Mouse (Mus musculus): Measurements from ENCODE around the gene Olfr1396. TPM values are rescaled to one million over a fixed set of nuclear protein-coding genes. Genes with fewer than 3 reads are reported as not detected.
A peak's percentile ranks its signal among the peaks of the same experiment; 100 is the strongest.
"Not testable (repeated sequence)": the region's sequence is repeated elsewhere in the genome, so short reads cannot be mapped to it uniquely, and the experiment has no call there.

Gene Olfr1396
- polyA plus RNA-seq, 1 experiment from 2014 or later = not detected

- peak overlapping the region; percentile 31 for H3K4me2 ChIP-seq
- 45% methylated on average over 22 of the region's 22 CpGs for WGBS
- no peak overlapping the region for H3K9ac ChIP-seq
- no peak for ATAC-seq (ENCODE audit: low FRiP score)
- no peaks in the 10 kb centered on the region for H3K27me3 ChIP-seq
- no peak overlapping the region for H3K27ac ChIP-seq
- 0 out of 2 replicates have a peak, but pooled peaks cover 5% of the 10 kb centered on the region for H3K4me1 ChIP-seq
- no peak overlapping the region for H3K4me3 ChIP-seq (replicated peaks)
- H3K36me3 ChIP-seq (replicated peaks) = no peaks in the 10 kb centered on the region
- H3K9me3 ChIP-seq = no peaks in the 10 kb centered on the region
Observed at GRCm38 (mm10) chr11:49087830-49088616, 26.7 kb downstream of the Olfr1396 start.

GRCm38 (mm10) chr11:49086858-49087361 lies 27.8 kb downstream of the Olfr1396 start:
- Histone ChIP-seq H3K27me3 (no peaks in the 10 kb centered on the region), H3K9me3 (no peaks in the 10 kb centered on the region), H3K4me3 (replicated peaks) (no peak overlapping the region), H3K27ac (no peak overlapping the region), H3K4me1 (0 out of 2 replicates have a peak, but pooled peaks cover 5% of the 10 kb centered on the region), H3K4me2 (no peak overlapping the region), H3K36me3 (replicated peaks) (no peaks in the 10 kb centered on the region), H3K9ac (no peak overlapping the region)
- 89% methylated on average over 6 of the region's 6 CpGs for WGBS
- no peak for ATAC-seq (ENCODE audit: low FRiP score)

- 51% methylated on average over 3 of the region's 3 CpGs for WGBS
- H3K27ac ChIP-seq = no peak overlapping the region
- H3K4me2 ChIP-seq = no peak overlapping the region
- no peak overlapping the region for H3K4me3 ChIP-seq (replicated peaks)
- no peak for ATAC-seq (ENCODE audit: low FRiP score)
- H3K9me3 ChIP-seq = no peaks in the 10 kb centered on the region
- no peaks in the 10 kb centered on the region for H3K36me3 ChIP-seq (replicated peaks)
- 0 out of 2 replicates have a peak, but pooled peaks cover 5% of the 10 kb centered on the region for H3K4me1 ChIP-seq
- no peaks in the 10 kb centered on the region for H3K27me3 ChIP-seq
- H3K9ac ChIP-seq = no peak overlapping the region
Observed at GRCm38 (mm10) chr11:49084875-49085274, 29.8 kb downstream of the Olfr1396 start.

GRCm38 (mm10) chr11:49084385-49084784 lies 30.3 kb downstream of the Olfr1396 start:
- 93% methylated on average over 1 of the region's 1 CpGs for WGBS
- H3K4me2 ChIP-seq = no peak overlapping the region
- H3K4me3 ChIP-seq (replicated peaks) = no peak overlapping the region
- H3K9ac ChIP-seq = no peak overlapping the region
- H3K27ac ChIP-seq = no peak overlapping the region
- H3K27me3 ChIP-seq = no peaks in the 10 kb centered on the region
- H3K4me1 ChIP-seq = 0 out of 2 replicates have a peak, but pooled peaks cover 5% of the 10 kb centered on the region
- no peak for ATAC-seq (ENCODE audit: low FRiP score)
- H3K9me3 ChIP-seq = no peaks in the 10 kb centered on the region
- no peaks in the 10 kb centered on the region for H3K36me3 ChIP-seq (replicated peaks)

GRCm38 (mm10) chr11:49083808-49084207 lies 30.9 kb downstream of the Olfr1396 start:
- no peaks in the 10 kb centered on the region for H3K36me3 ChIP-seq (replicated peaks)
- no peak for ATAC-seq (ENCODE audit: low FRiP score)
- 82% methylated on average over 3 of the region's 3 CpGs for WGBS
- no peaks in the 10 kb centered on the region for H3K27me3 ChIP-seq
- no peak overlapping the region for H3K27ac ChIP-seq
- H3K4me3 ChIP-seq (replicated peaks) = no peak overlapping the region
- no peaks in the 10 kb centered on the region for H3K9me3 ChIP-seq
- no peak overlapping the region for H3K9ac ChIP-seq
- H3K4me1 ChIP-seq = 0 out of 2 replicates have a peak, but pooled peaks cover 5% of the 10 kb centered on the region
- no peak overlapping the region for H3K4me2 ChIP-seq

- Histone ChIP-seq H3K4me1 (0 out of 2 replicates have a peak, but pooled peaks cover 2% of the 10 kb centered on the region), H3K9ac (no peak overlapping the region), H3K9me3 (no peaks in the 10 kb centered on the region), H3K27ac (no peak overlapping the region), H3K4me2 (no peak overlapping the region), H3K36me3 (replicated peaks) (no peaks in the 10 kb centered on the region), H3K4me3 (replicated peaks) (no peak overlapping the region), H3K27me3 (no peaks in the 10 kb centered on the region)
- ATAC-seq (ENCODE audit: low FRiP score) = no peak
- 94% methylated on average over 1 of the region's 1 CpGs for WGBS
Observed at GRCm38 (mm10) chr11:49083146-49083545, 31.5 kb downstream of the Olfr1396 start.

- H3K27ac ChIP-seq = no peak overlapping the region
- H3K27me3 ChIP-seq = no peaks in the 10 kb centered on the region
- no peaks in the 10 kb centered on the region for H3K36me3 ChIP-seq (replicated peaks)
- no peaks in the 10 kb centered on the region for H3K4me1 ChIP-seq
- WGBS = 76% methylated on average over 3 of the region's 3 CpGs
- H3K4me3 ChIP-seq (replicated peaks) = no peak overlapping the region
- H3K9me3 ChIP-seq = no peaks in the 10 kb centered on the region
- H3K9ac ChIP-seq = no peak overlapping the region
- H3K4me2 ChIP-seq = no peak overlapping the region
- ATAC-seq (ENCODE audit: low FRiP score) = no peak
Observed at GRCm38 (mm10) chr11:49081886-49082285, 32.8 kb downstream of the Olfr1396 start.

- no peaks in the 10 kb centered on the region for H3K4me1 ChIP-seq
- 82% methylated on average over 4 of the region's 4 CpGs for WGBS
- H3K4me3 ChIP-seq (replicated peaks) = no peak overlapping the region
- H3K4me2 ChIP-seq = no peak overlapping the region
- H3K9me3 ChIP-seq = no peaks in the 10 kb centered on the region
- H3K9ac ChIP-seq = no peak overlapping the region
- no peak for ATAC-seq (ENCODE audit: low FRiP score)
- H3K27me3 ChIP-seq = no peaks in the 10 kb centered on the region
- H3K27ac ChIP-seq = no peak overlapping the region
- H3K36me3 ChIP-seq (replicated peaks) = no peaks in the 10 kb centered on the region
Observed at GRCm38 (mm10) chr11:49081356-49081755, 33.3 kb downstream of the Olfr1396 start.

GRCm38 (mm10) chr11:49080636-49081035 lies 34.0 kb downstream of the Olfr1396 start:
- H3K27ac ChIP-seq = no peak overlapping the region
- no peak overlapping the region for H3K4me2 ChIP-seq
- 75% methylated on average over 1 of the region's 1 CpGs for WGBS
- H3K9me3 ChIP-seq = no peaks in the 10 kb centered on the region
- no peaks in the 10 kb centered on the region for H3K36me3 ChIP-seq (replicated peaks)
- H3K9ac ChIP-seq = no peak overlapping the region
- H3K27me3 ChIP-seq = no peaks in the 10 kb centered on the region
- no peak overlapping the region for H3K4me3 ChIP-seq (replicated peaks)
- ATAC-seq (ENCODE audit: low FRiP score) = no peak
- no peaks in the 10 kb centered on the region for H3K4me1 ChIP-seq

GRCm38 (mm10) chr11:49078719-49079118 lies 36.0 kb downstream of the Olfr1396 start:
- Histone ChIP-seq H3K9me3 (no peaks in the 10 kb centered on the region), H3K9ac (no peak overlapping the region), H3K36me3 (replicated peaks) (no peaks in the 10 kb centered on the region), H3K4me3 (replicated peaks) (no peak overlapping the region), H3K4me1 (no peaks in the 10 kb centered on the region), H3K27me3 (no peaks in the 10 kb centered on the region), H3K27ac (no peak overlapping the region), H3K4me2 (no peak overlapping the region)
- no peak for ATAC-seq (ENCODE audit: low FRiP score)
- 89% methylated on average over 3 of the region's 3 CpGs for WGBS

- H3K4me2 ChIP-seq = no peak overlapping the region
- H3K27me3 ChIP-seq = no peaks in the 10 kb centered on the region
- ATAC-seq (ENCODE audit: low FRiP score) = no peak
- H3K4me3 ChIP-seq (replicated peaks) = no peak overlapping the region
- no peak overlapping the region for H3K9ac ChIP-seq
- H3K27ac ChIP-seq = no peak overlapping the region
- H3K9me3 ChIP-seq = no peaks in the 10 kb centered on the region
- no peaks in the 10 kb centered on the region for H3K36me3 ChIP-seq (replicated peaks)
- H3K4me1 ChIP-seq = no peaks in the 10 kb centered on the region
- 75% methylated on average over 1 of the region's 1 CpGs for WGBS
Observed at GRCm38 (mm10) chr11:49077012-49077411, 37.7 kb downstream of the Olfr1396 start.

- H3K36me3 ChIP-seq (replicated peaks); H3K27ac ChIP-seq; ATAC-seq (ENCODE audit: low FRiP score); H3K4me2 ChIP-seq; H3K9me3 ChIP-seq; H3K4me3 ChIP-seq (replicated peaks); H3K9ac ChIP-seq; H3K27me3 ChIP-seq; H3K4me1 ChIP-seq: not testable (repeated sequence)
- 72% methylated on average over 6 of the region's 6 CpGs for WGBS
Observed at GRCm38 (mm10) chr11:49076001-49076757, 38.5 kb downstream of the Olfr1396 start, which contains the start of gene Ifi47. TSS of gene Ifi47 (plus strand) at chr11:49076587.

Measured in forebrain, embryonic 12.5 days (tissue).